Mouse (Mus musculus): ENCODE measurements around the gene Rpgrip1l. TPM values are rescaled to one million over a fixed set of nuclear protein-coding genes. Genes with fewer than 3 reads are reported as not detected.

Rpgrip1l gene
- total and polyA plus RNA-seq, 3 experiments: 2.1 to 5.0 (median 3.8) TPM

DNA sequence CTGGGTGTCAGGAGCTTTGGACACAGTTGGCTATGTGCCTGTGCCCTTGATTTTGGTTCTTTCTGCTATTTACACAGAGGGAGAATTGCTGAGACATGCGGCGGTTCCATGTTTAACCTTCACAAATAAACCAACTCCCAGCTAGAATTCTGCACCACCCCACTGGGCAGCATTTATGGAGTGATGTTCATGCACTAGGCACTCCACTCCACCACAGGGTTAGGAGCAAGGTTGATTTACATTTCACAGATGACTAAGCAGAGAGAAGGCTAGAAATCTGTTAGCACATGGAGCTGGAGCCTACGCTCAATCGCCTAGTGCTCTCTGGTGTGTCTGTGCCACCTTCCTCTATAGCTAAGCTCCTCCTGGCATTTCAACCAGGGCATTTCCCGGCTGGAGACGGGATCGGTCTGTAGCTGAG, 85.6 kb downstream of the Rpgrip1l start:
- no peak overlapping the region for H3K27ac ChIP-seq (ENCODE audit: insufficient read depth, low read depth)
- no peaks in the 10 kb centered on the region for H3K9me3 ChIP-seq (replicated peaks; ENCODE audit: low read length)
- H3K9ac ChIP-seq (ENCODE audit: insufficient read depth, low read depth): no peak overlapping the region
- DNase-seq (ENCODE audit: extremely low read depth): no peak
- H3K4me2 ChIP-seq (ENCODE audit: insufficient read depth, low read depth, poor library complexity, severe bottlenecking): no peak overlapping the region
- TF ChIP-seq POLR2A (IDR thresholded peaks at IDR 0.05; ENCODE audit: low read depth, low read length): no peak
- TF ChIP-seq MAFK (IDR thresholded peaks at IDR 0.05; ENCODE audit: insufficient replicate concordance, low read length): no peak
- TF ChIP-seq EP300 (IDR thresholded peaks at IDR 0.05; ENCODE audit: low read length): no peak
- no peak for TF ChIP-seq MAZ (IDR thresholded peaks at IDR 0.05; ENCODE audit: low read depth, low read length)
- no peak for TF ChIP-seq RCOR1 (conservative IDR thresholded peaks at IDR 0.05; ENCODE audit: low read depth, low read length)
- no peak for TF ChIP-seq ELF1 (IDR thresholded peaks at IDR 0.05; ENCODE audit: low read depth, low read length)
- no peak for TF ChIP-seq USF1 (IDR thresholded peaks at IDR 0.05; ENCODE audit: low read depth, low read length)
- no peak for TF ChIP-seq E2F4 (IDR thresholded peaks at IDR 0.05; ENCODE audit: insufficient replicate concordance, low read depth, low read length)
- no peak for TF ChIP-seq CHD2 (IDR thresholded peaks at IDR 0.05; ENCODE audit: low read length)
- no peak for TF ChIP-seq NELFE (IDR thresholded peaks at IDR 0.05; ENCODE audit: low read depth, low read length)
- no peak for TF ChIP-seq JUN (IDR thresholded peaks at IDR 0.05; ENCODE audit: insufficient read depth, low read depth, low read length)
- no peak for TF ChIP-seq JUND (conservative IDR thresholded peaks at IDR 0.05; ENCODE audit: low read depth, low read length)
- no peak for TF ChIP-seq ETS1 (conservative IDR thresholded peaks at IDR 0.05; ENCODE audit: low read depth, low read length)
- TF ChIP-seq BHLHE40 (IDR thresholded peaks at IDR 0.05; ENCODE audit: low read depth, low read length): no peak
- no peak for TF ChIP-seq TCF12 (IDR thresholded peaks at IDR 0.05; ENCODE audit: low read depth, low read length)
- no peak for TF ChIP-seq SIN3A (IDR thresholded peaks at IDR 0.05; ENCODE audit: low read length)
- peaks cover 0 to 8% of the 10 kb centered on the region in 2 experiments; a peak in 2 of 4 replicates for H3K4me1 ChIP-seq (ENCODE audit: control insufficient read depth in 1 of 2, insufficient read depth in 2 of 2)
- dilution Hi-C loops (cut with MboI; ENCODE audit: extremely low pct_ligation_motif_present, extremely low pct_unique_long_range_greater_than_20kb, low sequenced_read_pairs): no loop called here
- no peaks in the 10 kb centered on the region for H3K27me3 ChIP-seq (replicated peaks)
- H3K36me3 ChIP-seq (replicated peaks in 1 of 2; ENCODE audit: control insufficient read depth in 1 of 2, insufficient read depth in 1 of 2, low read length in 1 of 2): peaks cover 0 to 17% of the 10 kb centered on the region in 2 experiments
- H3K79me2 ChIP-seq (replicated peaks; ENCODE audit: control insufficient read depth, extremely low read depth, insufficient read depth, poor library complexity, severe bottlenecking): no peaks in the 10 kb centered on the region
- H3K4me3 ChIP-seq (replicated peaks in 1 of 3; ENCODE audit: low read depth in 2 of 3, low read length in 2 of 3, poor library complexity in 1 of 3): no peak overlapping the region
- in situ Hi-C loops (cut with MboI; ENCODE audit: low pct_ligation_motif_present, low pct_unique_long_range_greater_than_20kb, low sequenced_read_pairs): no loop called here

DNA sequence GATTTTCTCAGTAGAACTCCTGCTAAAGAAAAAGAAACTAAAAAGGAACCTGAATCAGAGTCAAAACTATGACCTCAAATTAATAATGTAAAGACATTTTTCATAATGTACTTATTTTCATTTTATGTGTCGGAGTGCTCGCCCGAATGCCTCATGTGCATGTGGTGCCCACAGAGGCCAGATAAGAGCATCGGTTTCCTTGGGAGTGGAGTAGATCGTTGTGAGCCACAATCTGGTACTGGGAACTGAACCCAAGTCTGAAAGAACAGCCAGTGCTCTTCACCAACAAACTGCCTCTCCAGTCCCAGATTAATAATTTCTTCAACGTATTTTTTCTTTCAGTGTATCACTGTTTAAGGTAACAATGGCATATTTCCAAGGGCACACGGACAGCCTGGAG, 88.8 kb downstream of the Rpgrip1l start:
- no peak for TF ChIP-seq CHD2 (IDR thresholded peaks at IDR 0.05; ENCODE audit: low read length)
- Histone ChIP-seq H3K27ac (ENCODE audit: insufficient read depth, low read depth) (no peak overlapping the region), H3K4me1 (ENCODE audit: control insufficient read depth in 1 of 2, insufficient read depth in 2 of 2) (peaks cover 0 to 8% of the 10 kb centered on the region in 2 experiments; a peak in 2 of 4 replicates), H3K4me2 (ENCODE audit: insufficient read depth, low read depth, poor library complexity, severe bottlenecking) (no peak overlapping the region), H3K9me3 (replicated peaks; ENCODE audit: low read length) (no peaks in the 10 kb centered on the region), H3K27me3 (replicated peaks) (no peaks in the 10 kb centered on the region), H3K36me3 (replicated peaks in 1 of 2; ENCODE audit: control insufficient read depth in 1 of 2, insufficient read depth in 1 of 2, low read length in 1 of 2) (peaks cover 0 to 17% of the 10 kb centered on the region in 2 experiments), H3K4me3 (replicated peaks in 1 of 3; ENCODE audit: low read depth in 2 of 3, low read length in 2 of 3, poor library complexity in 1 of 3) (no peak overlapping the region), H3K9ac (ENCODE audit: insufficient read depth, low read depth) (no peak overlapping the region), H3K79me2 (replicated peaks; ENCODE audit: control insufficient read depth, extremely low read depth, insufficient read depth, poor library complexity, severe bottlenecking) (no peaks in the 10 kb centered on the region)
- in situ Hi-C loops (cut with MboI; ENCODE audit: low pct_ligation_motif_present, low pct_unique_long_range_greater_than_20kb, low sequenced_read_pairs): no loop called here
- no peak for DNase-seq (ENCODE audit: extremely low read depth)
- dilution Hi-C loops (cut with MboI; ENCODE audit: extremely low pct_ligation_motif_present, extremely low pct_unique_long_range_greater_than_20kb, low sequenced_read_pairs): no loop called here

Data from CH12.LX (cell line).